Mouse (Mus musculus): Measurements from ENCODE around the gene Ugt1a8. TPM values are rescaled to one million over a fixed set of nuclear protein-coding genes. Genes with fewer than 3 reads are reported as not detected.
"Not testable (repeated sequence)": the region's sequence is repeated elsewhere in the genome, so short reads cannot be mapped to it uniquely, and the experiment has no call there.

The Ugt1a8 gene
- polyA plus RNA-seq, 1 experiment from 2014 or later: not detected

GRCm38 (mm10) chr1:88158430-88158829 is 70.8 kb downstream of the Ugt1a8 start:
- DNase-seq (ENCODE audit: low spot score): no peak
- Histone ChIP-seq H3K9me3 (replicated peaks) (no peaks in the 10 kb centered on the region), H3K27ac (no peak overlapping the region), H3K4me3 (no peak overlapping the region), H3K36me3 (no peaks in the 10 kb centered on the region), H3K27me3 (ENCODE audit: low read depth, poor library complexity, severe bottlenecking) (no peaks in the 10 kb centered on the region), H3K4me1 (no peaks in the 10 kb centered on the region)
- 88% methylated on average over 2 of the region's 2 CpGs for WGBS

GRCm38 (mm10) chr1:88165711-88166110 is 78.1 kb downstream of the Ugt1a8 start, which contains the start of gene Ugt1a5:
Gene Ugt1a5 (plus strand): TSS chr1:88166012.
- H3K27ac ChIP-seq: no peak within 1 kb of the TSS
- no peaks in the 10 kb centered on the region for H3K27me3 ChIP-seq (ENCODE audit: low read depth, poor library complexity, severe bottlenecking)
- no peak within 1 kb of the TSS for H3K4me3 ChIP-seq
- no peaks in the 10 kb centered on the region for H3K9me3 ChIP-seq (replicated peaks)
- WGBS: 82% methylated on average over 5 of the region's 5 CpGs
- DNase-seq (ENCODE audit: low spot score): no peak
- no peaks in the 10 kb centered on the region for H3K4me1 ChIP-seq
- no peaks in the 10 kb centered on the region for H3K36me3 ChIP-seq

- H3K9me3 ChIP-seq (replicated peaks); H3K36me3 ChIP-seq; H3K4me3 ChIP-seq; DNase-seq (ENCODE audit: low spot score); H3K27ac ChIP-seq; H3K4me1 ChIP-seq; H3K27me3 ChIP-seq (ENCODE audit: low read depth, poor library complexity, severe bottlenecking): not testable (repeated sequence)
- WGBS: 75% methylated on average over 7 of the region's 7 CpGs
Observed at GRCm38 (mm10) chr1:88172190-88172589, 84.6 kb downstream of the Ugt1a8 start.

GRCm38 (mm10) chr1:88179657-88180056 is 92.0 kb downstream of the Ugt1a8 start:
- no peak for DNase-seq (ENCODE audit: low spot score)
- H3K9me3 ChIP-seq (replicated peaks): peaks cover 9% of the 10 kb centered on the region
- no peaks in the 10 kb centered on the region for H3K27me3 ChIP-seq (ENCODE audit: low read depth, poor library complexity, severe bottlenecking)
- no peak overlapping the region for H3K4me3 ChIP-seq
- no peaks in the 10 kb centered on the region for H3K4me1 ChIP-seq
- no peak overlapping the region for H3K27ac ChIP-seq
- H3K36me3 ChIP-seq: no peaks in the 10 kb centered on the region
- 89% methylated on average over 1 of the region's 1 CpGs for WGBS

- DNase-seq (ENCODE audit: low spot score): no peak
- 89% methylated on average over 5 of the region's 5 CpGs for WGBS
- H3K4me3 ChIP-seq: no peak overlapping the region
- H3K27me3 ChIP-seq (ENCODE audit: low read depth, poor library complexity, severe bottlenecking): no peaks in the 10 kb centered on the region
- H3K4me1 ChIP-seq: no peaks in the 10 kb centered on the region
- no peaks in the 10 kb centered on the region for H3K36me3 ChIP-seq
- H3K27ac ChIP-seq: no peak overlapping the region
- no peaks in the 10 kb centered on the region for H3K9me3 ChIP-seq (replicated peaks)
Observed at GRCm38 (mm10) chr1:88186325-88186935, 98.8 kb downstream of the Ugt1a8 start.

- Histone ChIP-seq H3K4me1 (no peaks in the 10 kb centered on the region), H3K27me3 (ENCODE audit: low read depth, poor library complexity, severe bottlenecking) (no peaks in the 10 kb centered on the region), H3K27ac (no peak overlapping the region), H3K36me3 (no peaks in the 10 kb centered on the region), H3K4me3 (no peak overlapping the region), H3K9me3 (replicated peaks) (no peaks in the 10 kb centered on the region)
- no peak for DNase-seq (ENCODE audit: low spot score)
- 68% methylated on average over 3 of the region's 3 CpGs for WGBS
Observed at GRCm38 (mm10) chr1:88192136-88192535, 104.5 kb downstream of the Ugt1a8 start.

- 90% methylated on average over 1 of the region's 1 CpGs for WGBS
- H3K9me3 ChIP-seq (replicated peaks): no peaks in the 10 kb centered on the region
- no peak overlapping the region for H3K27ac ChIP-seq
Observed at GRCm38 (mm10) chr1:88195687-88196086, 108.1 kb downstream of the Ugt1a8 start.

GRCm38 (mm10) chr1:88197443-88197842 is 109.8 kb downstream of the Ugt1a8 start:
- Histone ChIP-seq H3K4me3 (no peak overlapping the region), H3K9me3 (replicated peaks) (no peaks in the 10 kb centered on the region), H3K4me1 (no peaks in the 10 kb centered on the region), H3K27me3 (ENCODE audit: low read depth, poor library complexity, severe bottlenecking) (no peaks in the 10 kb centered on the region), H3K27ac (no peak overlapping the region), H3K36me3 (no peaks in the 10 kb centered on the region)
- WGBS: 81% methylated on average over 3 of the region's 3 CpGs
- DNase-seq (ENCODE audit: low spot score): no peak

More at GRCm38 (mm10) chr1:88195687-88196086, 108.1 kb downstream of the Ugt1a8 start:
- Histone ChIP-seq H3K4me1 (no peaks in the 10 kb centered on the region), H3K27me3 (ENCODE audit: low read depth, poor library complexity, severe bottlenecking) (no peaks in the 10 kb centered on the region), H3K4me3 (no peak overlapping the region), H3K36me3 (no peaks in the 10 kb centered on the region)
- DNase-seq (ENCODE audit: low spot score): no peak

- WGBS: 76% methylated on average over 2 of the region's 2 CpGs
- Histone ChIP-seq H3K36me3 (no peaks in the 10 kb centered on the region), H3K4me1 (peaks cover under 1% of the 10 kb centered on the region; the same call in 1 of the 2 replicates), H3K4me3 (no peak overlapping the region), H3K27me3 (ENCODE audit: low read depth, poor library complexity, severe bottlenecking) (no peaks in the 10 kb centered on the region), H3K9me3 (replicated peaks) (no peaks in the 10 kb centered on the region; the same call in 1 of the 2 replicates), H3K27ac (no peak overlapping the region)
- DNase-seq (ENCODE audit: low spot score): no peak
Observed at GRCm38 (mm10) chr1:88199996-88200395, 112.4 kb downstream of the Ugt1a8 start.

- no peaks in the 10 kb centered on the region for H3K36me3 ChIP-seq
- DNase-seq (ENCODE audit: low spot score): no peak
- no peak within 1 kb of the TSS for H3K27ac ChIP-seq
- H3K4me3 ChIP-seq: no peak within 1 kb of the TSS
- peaks cover 5% of the 10 kb centered on the region for H3K4me1 ChIP-seq
- no peaks in the 10 kb centered on the region for H3K27me3 ChIP-seq (ENCODE audit: low read depth, poor library complexity, severe bottlenecking)
- no peaks in the 10 kb centered on the region; the same call in 1 of the 2 replicates for H3K9me3 ChIP-seq (replicated peaks)
- WGBS: 83% methylated on average over 7 of the region's 7 CpGs
Observed at GRCm38 (mm10) chr1:88200456-88200855, 112.8 kb downstream of the Ugt1a8 start, which contains the start of gene Ugt1a2. Gene Ugt1a2 (plus strand): TSS chr1:88200601.

- Histone ChIP-seq H3K36me3 (no peaks in the 10 kb centered on the region), H3K27ac (peak within 1 kb of the TSS; percentile 92), H3K4me1 (peaks cover 7% of the 10 kb centered on the region)
Observed at GRCm38 (mm10) chr1:88205294-88205922, 117.8 kb downstream of the Ugt1a8 start, which contains the start of gene Dnajb3. Gene Dnajb3 (minus strand): TSS chr1:88205782.

GRCm38 (mm10) chr1:88206843-88207479 is 119.3 kb downstream of the Ugt1a8 start:
- DNase-seq (ENCODE audit: low spot score): no peak
- Histone ChIP-seq H3K27me3 (ENCODE audit: low read depth, poor library complexity, severe bottlenecking) (0 out of 2 replicates have a peak, but pooled peaks cover 7% of the 10 kb centered on the region), H3K4me3 (no peak overlapping the region), H3K9me3 (replicated peaks) (peaks cover 9% of the 10 kb centered on the region), H3K27ac (no peak overlapping the region), H3K4me1 (peaks cover 7% of the 10 kb centered on the region), H3K36me3 (no peaks in the 10 kb centered on the region)
- 83% methylated on average over 2 of the region's 2 CpGs for WGBS

More at GRCm38 (mm10) chr1:88205294-88205922, 117.8 kb downstream of the Ugt1a8 start, which contains the start of gene Dnajb3:
- whole genome bisulfite sequencing: 7% methylated on average over 62 of the region's 62 CpGs
- Histone ChIP-seq H3K4me3 (peak within 1 kb of the TSS; percentile 63), H3K27me3 (ENCODE audit: low read depth, poor library complexity, severe bottlenecking) (0 out of 2 replicates have a peak, but pooled peaks cover 7% of the 10 kb centered on the region), H3K9me3 (replicated peaks) (peaks cover 2% of the 10 kb centered on the region; the same call in 1 of the 2 replicates)
- DNase-seq (ENCODE audit: low spot score): peak; percentile 88

GRCm38 (mm10) chr1:88211812-88212211 is 124.2 kb downstream of the Ugt1a8 start, which contains the start of gene Ugt1a1:
Gene Ugt1a1 (plus strand): TSS chr1:88211959.
- H3K9me3 ChIP-seq (replicated peaks): peaks cover 52% of the 10 kb centered on the region
- H3K36me3 ChIP-seq: no peaks in the 10 kb centered on the region
- H3K27ac ChIP-seq: no peak within 1 kb of the TSS
- H3K27me3 ChIP-seq (ENCODE audit: low read depth, poor library complexity, severe bottlenecking): 0 out of 2 replicates have a peak, but pooled peaks cover 6% of the 10 kb centered on the region
- H3K4me3 ChIP-seq: no peak within 1 kb of the TSS
- DNase-seq (ENCODE audit: low spot score): peak; percentile 41
- WGBS: 71% methylated on average over 8 of the region's 8 CpGs
- no peaks in the 10 kb centered on the region for H3K4me1 ChIP-seq

All from limb, embryonic 10.5 days (tissue).